Mouse (Mus musculus) lung, postnatal 36 days (tissue): ENCODE results near the gene Kcna7.

Experiments used
- DNase-seq: peaks from one replicate; pipeline ENCODE4 v3.0.0; 2022; ENCODE audit warnings: mixed read lengths

Gene Kcna7

GRCm38 (mm10) chr7:45395578-45396336, 9.7 kb upstream of the Kcna7 start, which contains the start of gene Snrnp70:
TSS of gene Snrnp70 (minus strand) at chr7:45395742.
- peak; percentile 100 for DNase-seq

- peak; percentile 34 for DNase-seq
Observed at GRCm38 (mm10) chr7:45396337-45396775, 9.1 kb upstream of the Kcna7 start.

GRCm38 (mm10) chr7:45396787-45397186, 8.7 kb upstream of the Kcna7 start:
- DNase-seq = no peak

- no peak for DNase-seq
Observed at GRCm38 (mm10) chr7:45401521-45402085, 3.9 kb upstream of the Kcna7 start.

- peak; percentile 87 for DNase-seq
Observed at GRCm38 (mm10) chr7:45403532-45404261, 1.8 kb upstream of the Kcna7 start.

GRCm38 (mm10) chr7:45406157-45407156, 1.0 kb downstream of the Kcna7 start:
- DNase-seq = peak; percentile 44

- no peak for DNase-seq
Observed at GRCm38 (mm10) chr7:45407836-45408235, 2.4 kb downstream of the Kcna7 start.

- DNase-seq = no peak
Observed at GRCm38 (mm10) chr7:45408351-45408750, 2.9 kb downstream of the Kcna7 start.

- no peak for DNase-seq
Observed at GRCm38 (mm10) chr7:45408949-45409348, 3.5 kb downstream of the Kcna7 start.

GRCm38 (mm10) chr7:45409497-45410163, 4.2 kb downstream of the Kcna7 start:
- DNase-seq = no peak

- DNase-seq = no peak
Observed at GRCm38 (mm10) chr7:45412421-45412820, 7.0 kb downstream of the Kcna7 start.

- DNase-seq = peak; percentile 40
Observed at GRCm38 (mm10) chr7:45413113-45413863, 7.8 kb downstream of the Kcna7 start, which contains the start of gene Ntf5. TSS of gene Ntf5 (plus strand) at chr7:45413695.

GRCm38 (mm10) chr7:45413864-45414739, 8.6 kb downstream of the Kcna7 start:
- peak; percentile 56 for DNase-seq

- no peak for DNase-seq
Observed at GRCm38 (mm10) chr7:45414740-45415224, 9.3 kb downstream of the Kcna7 start.

GRCm38 (mm10) chr7:45415636-45416035, 10.2 kb downstream of the Kcna7 start:
- DNase-seq = no peak

GRCm38 (mm10) chr7:45417962-45418492, 12.6 kb downstream of the Kcna7 start:
- peak; percentile 32 for DNase-seq

- DNase-seq = peak; percentile 46
Observed at GRCm38 (mm10) chr7:45419859-45420614, 14.6 kb downstream of the Kcna7 start.

- DNase-seq = no peak
Observed at GRCm38 (mm10) chr7:45420615-45420919, 15.1 kb downstream of the Kcna7 start, which contains the start of gene Lhb. TSS of gene Lhb (plus strand) at chr7:45420820.

GRCm38 (mm10) chr7:45421194-45421593, 15.7 kb downstream of the Kcna7 start:
- DNase-seq = no peak
